Mouse (Mus musculus): Measurements from ENCODE around the gene Ccdc187. TPM values are rescaled to one million over a fixed set of nuclear protein-coding genes. Genes with fewer than 3 reads are reported as not detected.
A peak's percentile ranks its signal among the peaks of the same experiment; 100 is the strongest.

The Ccdc187 gene
- 0.26 and 0.27 TPM in 2 replicates for polyA plus RNA-seq (2015; fragmentation: Nextera tagmentation; extraction: Ambion mirVana)

- H3K36me3 ChIP-seq (ENCODE audit: control insufficient read depth, insufficient read depth, low read length), result no peaks in the 10 kb centered on the region
- no peak within 1 kb of the TSS for H3K4me2 ChIP-seq (ENCODE audit: low read depth, low read length)
- no peaks in the 10 kb centered on the region for H3K27me3 ChIP-seq (replicated peaks; ENCODE audit: control insufficient read depth, insufficient read depth, low read length)
- WGBS, result 68% methylated on average over 2 of the region's 2 CpGs
- no peak within 1 kb of the TSS for H3K27ac ChIP-seq (ENCODE audit: low read length)
- H3K9ac ChIP-seq (ENCODE audit: low read depth, low read length), result no peak within 1 kb of the TSS
- no peak for ATAC-seq
- H3K4me3 ChIP-seq (ENCODE audit: low read length), result no peak within 1 kb of the TSS
- H3K9me3 ChIP-seq (ENCODE audit: control insufficient read depth, low read length), result no peaks in the 10 kb centered on the region
- peaks cover 21% of the 10 kb centered on the region for H3K4me1 ChIP-seq (ENCODE audit: control insufficient read depth, insufficient read depth, low read length)
These were observed at the start of gene Ccdc187 for GRCm38 (mm10) chr2:26294457-26294856. Gene Ccdc187, minus strand, starts transcription at chr2:26294557.

DNA sequence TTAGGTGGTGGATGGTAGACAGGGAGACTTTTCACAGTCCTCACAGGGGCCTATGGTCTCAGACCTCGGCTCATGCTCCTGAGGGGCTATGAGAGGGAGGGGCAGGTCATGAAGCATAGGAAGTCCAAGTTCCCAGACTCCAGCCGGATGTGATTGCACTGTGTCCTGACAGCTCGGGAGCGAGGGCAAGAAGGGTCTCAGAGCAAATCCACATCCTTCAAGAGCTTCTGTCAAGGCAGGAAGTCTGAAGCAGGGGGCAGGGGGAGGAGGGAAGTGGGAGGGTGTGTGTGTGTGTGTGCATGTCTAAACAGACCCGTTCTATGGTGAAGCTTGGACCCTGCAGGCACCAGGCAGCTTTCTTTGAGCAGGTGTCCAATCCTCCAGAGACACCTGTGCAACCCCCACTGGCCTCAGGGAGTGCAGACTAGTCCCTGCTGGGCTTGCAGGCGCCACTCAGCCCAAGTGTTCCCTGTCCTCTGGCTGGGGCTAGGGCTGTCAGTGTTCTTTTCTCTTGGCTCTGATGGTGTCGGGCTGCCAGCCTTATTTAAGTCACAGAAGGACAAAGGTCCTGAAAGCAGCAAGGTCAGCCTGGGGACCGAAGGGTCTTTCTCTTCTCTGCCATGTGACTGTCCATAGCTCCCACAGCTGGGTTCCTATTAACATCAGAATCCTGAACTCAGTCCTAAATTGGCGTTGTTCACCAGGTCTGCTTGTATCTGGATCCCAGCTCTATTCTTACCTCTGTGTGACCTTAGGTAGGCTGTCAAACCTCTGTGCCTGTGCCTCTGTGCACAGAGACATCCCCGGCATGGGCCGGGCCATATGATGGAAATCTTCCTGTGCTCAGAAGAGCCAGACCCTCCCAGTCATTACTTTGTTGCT is 48.5 kb upstream of the Ccdc187 start:
- 55% methylated on average over 11 of the region's 11 CpGs for WGBS
- Histone ChIP-seq H3K4me3 (ENCODE audit: low read length) (no peak overlapping the region), H3K9me3 (ENCODE audit: control insufficient read depth, low read length) (no peaks in the 10 kb centered on the region), H3K36me3 (ENCODE audit: control insufficient read depth, insufficient read depth, low read length) (no peaks in the 10 kb centered on the region), H3K4me1 (ENCODE audit: control insufficient read depth, insufficient read depth, low read length) (peaks cover 11% of the 10 kb centered on the region), H3K4me2 (ENCODE audit: low read depth, low read length) (no peak overlapping the region), H3K9ac (ENCODE audit: low read depth, low read length) (0 out of 2 replicates have a peak overlapping the region, but pooled peaks have one; percentile 25), H3K27me3 (replicated peaks; ENCODE audit: control insufficient read depth, insufficient read depth, low read length) (no peaks in the 10 kb centered on the region), H3K27ac (ENCODE audit: low read length) (peak overlapping the region; percentile 55)
- peak; percentile 19 for ATAC-seq

- no peak overlapping the region for H3K4me3 ChIP-seq (ENCODE audit: low read length)
- no peak overlapping the region for H3K4me2 ChIP-seq (ENCODE audit: low read depth, low read length)
- no peaks in the 10 kb centered on the region for H3K27me3 ChIP-seq (replicated peaks; ENCODE audit: control insufficient read depth, insufficient read depth, low read length)
- H3K9ac ChIP-seq (ENCODE audit: low read depth, low read length), result 0 out of 2 replicates have a peak overlapping the region, but pooled peaks have one; percentile 25
- peak; percentile 78 for ATAC-seq
- H3K36me3 ChIP-seq (ENCODE audit: control insufficient read depth, insufficient read depth, low read length), result no peaks in the 10 kb centered on the region
- WGBS, result 33% methylated on average over 10 of the region's 10 CpGs
- peaks cover 11% of the 10 kb centered on the region for H3K4me1 ChIP-seq (ENCODE audit: control insufficient read depth, insufficient read depth, low read length)
- peak overlapping the region; percentile 62 for H3K27ac ChIP-seq (ENCODE audit: low read length)
- H3K9me3 ChIP-seq (ENCODE audit: control insufficient read depth, low read length), result no peaks in the 10 kb centered on the region
These were observed 47.7 kb upstream of the Ccdc187 start for GRCm38 (mm10) chr2:26342044-26342443.

DNA sequence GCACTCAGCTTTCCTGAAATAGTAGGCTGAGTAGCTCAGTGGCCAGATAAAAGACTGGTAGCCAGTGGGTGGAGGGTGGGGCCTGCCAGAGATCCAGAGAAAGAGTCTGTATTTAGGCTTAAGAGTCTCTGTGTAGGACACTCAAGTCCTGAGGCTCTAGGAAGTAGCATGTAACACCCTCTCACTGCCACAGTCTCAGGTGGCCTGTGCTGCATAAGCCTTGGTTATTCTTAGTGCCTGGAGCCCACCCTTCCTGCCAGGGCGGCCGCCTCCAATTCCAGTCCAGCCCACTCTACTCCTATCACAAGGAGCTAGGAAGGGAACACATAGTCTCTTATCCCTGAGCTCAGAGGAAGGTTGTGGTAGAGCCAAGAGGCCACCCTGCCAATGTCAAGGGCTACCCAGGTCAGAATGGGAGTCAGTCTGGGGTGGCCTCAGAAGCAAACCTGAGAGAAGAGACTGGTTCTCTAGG is 47.2 kb upstream of the Ccdc187 start:
- Histone ChIP-seq H3K9ac (ENCODE audit: low read depth, low read length) (no peak overlapping the region), H3K4me1 (ENCODE audit: control insufficient read depth, insufficient read depth, low read length) (peaks cover 11% of the 10 kb centered on the region), H3K27ac (ENCODE audit: low read length) (peak overlapping the region; percentile 62), H3K4me2 (ENCODE audit: low read depth, low read length) (no peak overlapping the region), H3K36me3 (ENCODE audit: control insufficient read depth, insufficient read depth, low read length) (no peaks in the 10 kb centered on the region), H3K9me3 (ENCODE audit: control insufficient read depth, low read length) (no peaks in the 10 kb centered on the region), H3K4me3 (ENCODE audit: low read length) (no peak overlapping the region), H3K27me3 (replicated peaks; ENCODE audit: control insufficient read depth, insufficient read depth, low read length) (no peaks in the 10 kb centered on the region)
- WGBS, result 77% methylated on average over 2 of the region's 2 CpGs
- ATAC-seq, result peak; percentile 8; the same call in 1 of the 2 replicates

GRCm38 (mm10) chr2:26339204-26339551 is 44.8 kb upstream of the Ccdc187 start:
- H3K4me1 ChIP-seq (ENCODE audit: control insufficient read depth, insufficient read depth, low read length), result peaks cover 11% of the 10 kb centered on the region
- H3K4me3 ChIP-seq (ENCODE audit: low read length), result no peak overlapping the region
- H3K9ac ChIP-seq (ENCODE audit: low read depth, low read length), result no peak overlapping the region
- WGBS, result 82% methylated on average over 5 of the region's 5 CpGs
- H3K9me3 ChIP-seq (ENCODE audit: control insufficient read depth, low read length), result no peaks in the 10 kb centered on the region
- H3K27me3 ChIP-seq (replicated peaks; ENCODE audit: control insufficient read depth, insufficient read depth, low read length), result no peaks in the 10 kb centered on the region
- H3K36me3 ChIP-seq (ENCODE audit: control insufficient read depth, insufficient read depth, low read length), result no peaks in the 10 kb centered on the region
- no peak for ATAC-seq
- H3K27ac ChIP-seq (ENCODE audit: low read length), result no peak overlapping the region
- no peak overlapping the region for H3K4me2 ChIP-seq (ENCODE audit: low read depth, low read length)

DNA sequence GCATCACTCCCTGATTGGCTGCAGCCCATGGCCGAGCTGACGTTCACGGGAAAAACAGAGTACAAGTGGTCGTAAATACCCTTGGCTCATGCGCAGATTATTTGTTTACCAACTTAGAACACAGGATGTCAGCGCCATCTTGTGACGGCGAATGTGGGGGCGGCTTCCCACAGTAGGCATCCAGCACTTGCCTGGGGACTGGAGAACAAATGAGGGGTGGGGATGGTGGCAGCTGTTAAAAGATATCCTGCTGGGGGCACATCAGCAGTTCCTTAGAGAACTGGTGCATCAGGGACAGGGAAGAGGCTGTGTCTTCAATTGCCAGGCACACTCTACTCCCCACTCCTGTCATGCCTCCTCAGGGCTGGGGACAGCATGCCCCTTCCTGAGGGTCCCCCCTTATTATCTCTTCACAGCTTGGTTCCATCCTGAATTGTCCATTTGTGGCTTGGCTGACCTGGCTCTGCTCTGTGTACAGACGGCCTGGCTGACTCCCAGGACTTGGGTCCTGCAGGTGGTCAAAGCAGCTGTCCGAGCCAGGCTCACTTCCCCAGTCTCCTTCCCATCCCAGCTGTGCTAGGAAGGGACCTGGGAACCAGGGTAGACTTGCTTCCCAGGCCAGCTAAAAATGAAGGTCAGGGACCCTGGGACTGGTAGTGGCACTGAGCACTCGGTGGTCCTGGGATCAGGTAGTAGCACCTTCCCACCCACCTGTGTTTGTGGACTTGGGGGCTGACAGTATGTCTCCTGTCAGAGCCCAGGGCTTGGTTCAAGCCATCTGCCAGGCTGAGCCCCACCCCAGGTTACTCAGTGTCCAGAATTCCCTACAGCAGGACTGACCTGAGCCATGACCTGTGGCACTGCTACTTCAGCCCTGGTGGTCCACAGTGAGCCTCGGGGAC is 44.2 kb upstream of the Ccdc187 start:
- Histone ChIP-seq H3K9ac (ENCODE audit: low read depth, low read length) (no peak overlapping the region), H3K4me3 (ENCODE audit: low read length) (no peak overlapping the region), H3K27me3 (replicated peaks; ENCODE audit: control insufficient read depth, insufficient read depth, low read length) (no peaks in the 10 kb centered on the region), H3K27ac (ENCODE audit: low read length) (no peak overlapping the region), H3K9me3 (ENCODE audit: control insufficient read depth, low read length) (no peaks in the 10 kb centered on the region), H3K36me3 (ENCODE audit: control insufficient read depth, insufficient read depth, low read length) (no peaks in the 10 kb centered on the region), H3K4me2 (ENCODE audit: low read depth, low read length) (no peak overlapping the region), H3K4me1 (ENCODE audit: control insufficient read depth, insufficient read depth, low read length) (peaks cover 11% of the 10 kb centered on the region)
- ATAC-seq, result no peak
- 84% methylated on average over 8 of the region's 13 CpGs for WGBS

GRCm38 (mm10) chr2:26330702-26331101 is 36.3 kb upstream of the Ccdc187 start:
- ATAC-seq, result no peak
- WGBS, result 64% methylated on average over 6 of the region's 6 CpGs
- Histone ChIP-seq H3K9ac (ENCODE audit: low read depth, low read length) (no peak overlapping the region), H3K4me2 (ENCODE audit: low read depth, low read length) (no peak overlapping the region), H3K27ac (ENCODE audit: low read length) (no peak overlapping the region), H3K36me3 (ENCODE audit: control insufficient read depth, insufficient read depth, low read length) (peaks cover 11% of the 10 kb centered on the region; the same call in 1 of the 2 replicates), H3K4me1 (ENCODE audit: control insufficient read depth, insufficient read depth, low read length) (no peaks in the 10 kb centered on the region), H3K9me3 (ENCODE audit: control insufficient read depth, low read length) (no peaks in the 10 kb centered on the region), H3K4me3 (ENCODE audit: low read length) (no peak overlapping the region), H3K27me3 (replicated peaks; ENCODE audit: control insufficient read depth, insufficient read depth, low read length) (no peaks in the 10 kb centered on the region)

DNA sequence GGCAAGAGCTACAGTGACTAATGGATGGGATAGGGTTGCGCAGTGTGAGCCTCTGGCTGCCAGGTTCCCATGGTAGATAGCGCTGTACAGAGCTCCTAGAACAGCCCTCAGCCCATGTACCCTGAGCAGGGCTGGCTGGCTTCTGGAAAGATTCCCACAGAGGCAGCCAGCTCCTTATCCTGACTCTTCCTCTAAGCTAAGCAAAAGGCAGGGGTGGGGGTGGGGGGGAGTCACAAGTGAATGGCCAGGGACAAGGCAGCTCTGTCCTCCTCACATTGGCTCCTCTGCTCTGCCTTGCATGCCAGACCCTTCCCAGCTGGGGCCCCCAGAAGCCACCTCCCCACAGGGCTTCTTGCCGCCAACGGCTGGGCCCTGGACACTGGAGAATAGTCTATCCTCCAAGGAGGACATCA is 35.7 kb upstream of the Ccdc187 start:
- H3K9ac ChIP-seq (ENCODE audit: low read depth, low read length), result no peak overlapping the region
- 94% methylated on average over 4 of the region's 4 CpGs for WGBS

GRCm38 (mm10) chr2:26329402-26329801 is 35.0 kb upstream of the Ccdc187 start:
- Histone ChIP-seq H3K4me2 (ENCODE audit: low read depth, low read length) (no peak overlapping the region), H3K36me3 (ENCODE audit: control insufficient read depth, insufficient read depth, low read length) (peaks cover 11% of the 10 kb centered on the region; the same call in 1 of the 2 replicates), H3K9ac (ENCODE audit: low read depth, low read length) (no peak overlapping the region), H3K27me3 (replicated peaks; ENCODE audit: control insufficient read depth, insufficient read depth, low read length) (no peaks in the 10 kb centered on the region), H3K4me1 (ENCODE audit: control insufficient read depth, insufficient read depth, low read length) (no peaks in the 10 kb centered on the region), H3K27ac (ENCODE audit: low read length) (no peak overlapping the region), H3K9me3 (ENCODE audit: control insufficient read depth, low read length) (no peaks in the 10 kb centered on the region), H3K4me3 (ENCODE audit: low read length) (no peak overlapping the region)
- ATAC-seq, result peak; percentile 62
- 64% methylated on average over 8 of the region's 8 CpGs for WGBS

More for the DNA sequence above, 35.7 kb upstream of the Ccdc187 start:
- Histone ChIP-seq H3K27me3 (replicated peaks; ENCODE audit: control insufficient read depth, insufficient read depth, low read length) (no peaks in the 10 kb centered on the region), H3K4me1 (ENCODE audit: control insufficient read depth, insufficient read depth, low read length) (no peaks in the 10 kb centered on the region), H3K4me2 (ENCODE audit: low read depth, low read length) (no peak overlapping the region), H3K36me3 (ENCODE audit: control insufficient read depth, insufficient read depth, low read length) (peaks cover 11% of the 10 kb centered on the region; the same call in 1 of the 2 replicates), H3K9me3 (ENCODE audit: control insufficient read depth, low read length) (no peaks in the 10 kb centered on the region), H3K4me3 (ENCODE audit: low read length) (no peak overlapping the region), H3K27ac (ENCODE audit: low read length) (no peak overlapping the region)
- ATAC-seq, result peak; percentile 54; the same call in 1 of the 2 replicates

Data from intestine, embryonic 16.5 days (tissue).